Mouse (Mus musculus): ENCODE data around the gene Acadvl. TPM values are rescaled to one million over a fixed set of nuclear protein-coding genes. Genes with fewer than 3 reads are reported as not detected.

Gene Acadvl
- polyA plus RNA-seq, 1 experiment from 2014 or later = 95.6 TPM

MicroRNA genes within 50 kb of the gene (microRNA counts, 519-probe panel; counts per million panel counts)
- microRNA mmu-miR-324-3p (not detected), microRNA mmu-miR-324-5p (2,799 counts per million, percentile 66 among the panel's probes with 10 or more counts)

Small RNA genes lying within 50 kb of the gene (microRNA-seq; reads per million reads assigned to microRNA genes)
- gene Gm44349 (ENCODE audit: borderline number of aligned reads) (not detected), gene Mir324 (ENCODE audit: borderline number of aligned reads) (2,340 reads per million, percentile 84 among the genes with 10 or more reads in this experiment)

Other genes starting within 250 kb of the Acadvl start
- gene Zbtb4, start 249.5 kb downstream of the Acadvl start, polyA plus RNA-seq (2015; fragmentation: Nextera tagmentation; extraction: Ambion mirVana) = 5.7 and 6.1 TPM in 2 replicates
- 29.3 and 38.6 TPM in 2 replicates for gene Chrnb1, start 219.5 kb downstream of the Acadvl start, polyA plus RNA-seq (2015; fragmentation: Nextera tagmentation; extraction: Ambion mirVana)
- gene Fgf11, start 213.6 kb downstream of the Acadvl start, polyA plus RNA-seq (2015; fragmentation: Nextera tagmentation; extraction: Ambion mirVana) = 4.1 and 4.4 TPM in 2 replicates
- gene Tmem102, start 209.8 kb downstream of the Acadvl start, polyA plus RNA-seq (2015; fragmentation: Nextera tagmentation; extraction: Ambion mirVana) = 7.5 and 10.0 TPM in 2 replicates
- not detected in 2 replicates for gene Gm39566, start 200.1 kb downstream of the Acadvl start, polyA plus RNA-seq (2015; fragmentation: Nextera tagmentation; extraction: Ambion mirVana)
- not detected in 2 replicates for gene Spem2, start 196.9 kb downstream of the Acadvl start, polyA plus RNA-seq (2015; fragmentation: Nextera tagmentation; extraction: Ambion mirVana)
- gene Spem1, start 193.2 kb downstream of the Acadvl start, polyA plus RNA-seq (2015; fragmentation: Nextera tagmentation; extraction: Ambion mirVana) = 0.16 and 0.38 TPM in 2 replicates
- 10.6 and 11.6 TPM in 2 replicates for gene Nlgn2, start 177.6 kb downstream of the Acadvl start, polyA plus RNA-seq (2015; fragmentation: Nextera tagmentation; extraction: Ambion mirVana)
- gene Tmem256, start 176.9 kb downstream of the Acadvl start, polyA plus RNA-seq (2015; fragmentation: Nextera tagmentation; extraction: Ambion mirVana) = 388 and 399 TPM in 2 replicates
- 126 and 148 TPM in 2 replicates for gene Plscr3, start 169.0 kb downstream of the Acadvl start, polyA plus RNA-seq (2015; fragmentation: Nextera tagmentation; extraction: Ambion mirVana)
- gene Tnk1, start 156.7 kb downstream of the Acadvl start, polyA plus RNA-seq (2015; fragmentation: Nextera tagmentation; extraction: Ambion mirVana) = 6.9 TPM in 2 replicates
- 0.35 and 0.47 TPM in 2 replicates for gene Tmem95, start 137.4 kb downstream of the Acadvl start, polyA plus RNA-seq (2015; fragmentation: Nextera tagmentation; extraction: Ambion mirVana)
- 13.8 and 18.1 TPM in 2 replicates for gene Kctd11, start 134.0 kb downstream of the Acadvl start, polyA plus RNA-seq (2015; fragmentation: Nextera tagmentation; extraction: Ambion mirVana)
- 1.8 and 2.3 TPM in 2 replicates for gene Acap1, start 119.9 kb downstream of the Acadvl start, polyA plus RNA-seq (2015; fragmentation: Nextera tagmentation; extraction: Ambion mirVana)
- 8.7 and 9.4 TPM in 2 replicates for gene 2810408A11Rik, start 114.4 kb downstream of the Acadvl start, polyA plus RNA-seq (2015; fragmentation: Nextera tagmentation; extraction: Ambion mirVana)
- 7.8 and 8.5 TPM in 2 replicates for gene Neurl4, start 114.3 kb downstream of the Acadvl start, polyA plus RNA-seq (2015; fragmentation: Nextera tagmentation; extraction: Ambion mirVana)
- 84.5 and 85.1 TPM in 2 replicates for gene Gps2, start 101.5 kb downstream of the Acadvl start, polyA plus RNA-seq (2015; fragmentation: Nextera tagmentation; extraction: Ambion mirVana)
- gene Eif5a, start 93.5 kb downstream of the Acadvl start, polyA plus RNA-seq (2015; fragmentation: Nextera tagmentation; extraction: Ambion mirVana) = 1,531 and 1,570 TPM in 2 replicates
- gene Ybx2, start 79.6 kb downstream of the Acadvl start, polyA plus RNA-seq (2015; fragmentation: Nextera tagmentation; extraction: Ambion mirVana) = 2.7 and 6.2 TPM in 2 replicates
- 21.1 and 21.7 TPM in 2 replicates for gene Slc2a4, start 67.2 kb downstream of the Acadvl start, polyA plus RNA-seq (2015; fragmentation: Nextera tagmentation; extraction: Ambion mirVana)
- gene Cldn7, start 50.6 kb downstream of the Acadvl start, polyA plus RNA-seq (2015; fragmentation: Nextera tagmentation; extraction: Ambion mirVana) = 37.5 and 57.4 TPM in 2 replicates
- gene Ctdnep1, start 34.3 kb downstream of the Acadvl start, polyA plus RNA-seq (2015; fragmentation: Nextera tagmentation; extraction: Ambion mirVana) = 31.6 and 34.9 TPM in 2 replicates
- 112 and 113 TPM in 2 replicates for gene Elp5, start 32.9 kb downstream of the Acadvl start, polyA plus RNA-seq (2015; fragmentation: Nextera tagmentation; extraction: Ambion mirVana)
- 543 and 559 TPM in 2 replicates for gene Gabarap, start 24.3 kb downstream of the Acadvl start, polyA plus RNA-seq (2015; fragmentation: Nextera tagmentation; extraction: Ambion mirVana)
- gene Phf23, start 19.6 kb downstream of the Acadvl start, polyA plus RNA-seq (2015; fragmentation: Nextera tagmentation; extraction: Ambion mirVana) = 77.8 and 83.0 TPM in 2 replicates
- 47.3 and 52.3 TPM in 2 replicates for gene Dvl2, start 14.8 kb downstream of the Acadvl start, polyA plus RNA-seq (2015; fragmentation: Nextera tagmentation; extraction: Ambion mirVana)
- gene Dlg4, start 1.5 kb upstream of the Acadvl start, polyA plus RNA-seq (2015; fragmentation: Nextera tagmentation; extraction: Ambion mirVana) = 11.4 and 14.4 TPM in 2 replicates
- 0.24 and 0.27 TPM in 2 replicates for gene Asgr1, start 38.7 kb upstream of the Acadvl start, polyA plus RNA-seq (2015; fragmentation: Nextera tagmentation; extraction: Ambion mirVana)
- gene Asgr2, start 77.2 kb upstream of the Acadvl start, polyA plus RNA-seq (2015; fragmentation: Nextera tagmentation; extraction: Ambion mirVana) = 0.12 and 0.26 TPM in 2 replicates
- 0.42 and 2.1 TPM in 2 replicates for gene Mgl2, start 114.9 kb upstream of the Acadvl start, polyA plus RNA-seq (2015; fragmentation: Nextera tagmentation; extraction: Ambion mirVana)
- gene Clec10a, start 140.8 kb upstream of the Acadvl start, polyA plus RNA-seq (2015; fragmentation: Nextera tagmentation; extraction: Ambion mirVana) = 1.5 and 2.6 TPM in 2 replicates
- gene Slc16a11, start 197.3 kb upstream of the Acadvl start, polyA plus RNA-seq (2015; fragmentation: Nextera tagmentation; extraction: Ambion mirVana) = 6.9 and 11.2 TPM in 2 replicates
- gene Slc16a13, start 205.7 kb upstream of the Acadvl start, polyA plus RNA-seq (2015; fragmentation: Nextera tagmentation; extraction: Ambion mirVana) = 10.3 and 13.2 TPM in 2 replicates
- 11.9 and 12.4 TPM in 2 replicates for gene Bcl6b, start 214.4 kb upstream of the Acadvl start, polyA plus RNA-seq (2015; fragmentation: Nextera tagmentation; extraction: Ambion mirVana)
- 157 and 177 TPM in 2 replicates for gene 0610010K14Rik, start 222.5 kb upstream of the Acadvl start, polyA plus RNA-seq (2015; fragmentation: Nextera tagmentation; extraction: Ambion mirVana)
- gene Gm21988, start 224.4 kb upstream of the Acadvl start, polyA plus RNA-seq (2015; fragmentation: Nextera tagmentation; extraction: Ambion mirVana) = 9.5 and 12.0 TPM in 2 replicates
- gene Rnasek, start 224.4 kb upstream of the Acadvl start, polyA plus RNA-seq (2015; fragmentation: Nextera tagmentation; extraction: Ambion mirVana) = 231 and 240 TPM in 2 replicates
- gene Alox12, start 239.9 kb upstream of the Acadvl start, polyA plus RNA-seq (2015; fragmentation: Nextera tagmentation; extraction: Ambion mirVana) = 15.4 and 17.6 TPM in 2 replicates